Mouse (Mus musculus): ENCODE data around the gene Camta1. TPM values are rescaled to one million over a fixed set of nuclear protein-coding genes. Genes with fewer than 3 reads are reported as not detected.

Gene Camta1
- polyA plus RNA-seq, 1 experiment: 26.3 TPM

DNA sequence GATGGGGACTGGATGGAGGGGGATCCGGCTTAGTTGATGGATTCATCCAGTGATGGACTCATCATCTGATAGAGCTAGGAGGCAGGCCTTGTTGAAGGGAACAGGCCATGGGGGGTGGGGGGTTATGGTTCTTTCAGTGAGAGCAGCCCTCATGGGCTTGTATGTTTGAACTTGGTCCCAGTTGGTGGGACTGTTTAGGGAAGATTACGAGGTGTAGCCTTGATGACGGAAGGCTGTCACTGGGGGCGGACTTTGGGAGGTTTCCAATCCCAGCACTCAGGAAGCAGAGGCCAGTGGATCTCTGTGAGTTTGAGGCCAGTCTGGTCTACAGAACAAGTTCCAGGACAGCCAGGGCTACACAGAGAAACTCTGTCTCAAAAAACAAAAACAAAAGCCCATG lies 132.6 kb downstream of the Camta1 start:
- H3K4me1 ChIP-seq (ENCODE audit: control insufficient read depth, insufficient read depth, low read length): no peaks in the 10 kb centered on the region
- H3K27ac ChIP-seq (ENCODE audit: insufficient read depth, low read depth, low read length): no peak overlapping the region
- no peak for TF ChIP-seq CTCF (IDR thresholded peaks at IDR 0.05; ENCODE audit: low read depth, low read length)
- no peak for TF ChIP-seq POLR2A (IDR thresholded peaks at IDR 0.05; ENCODE audit: borderline replicate concordance, low read depth, low read length)
- H3K4me3 ChIP-seq (ENCODE audit: insufficient read depth, low read length): no peak overlapping the region

DNA sequence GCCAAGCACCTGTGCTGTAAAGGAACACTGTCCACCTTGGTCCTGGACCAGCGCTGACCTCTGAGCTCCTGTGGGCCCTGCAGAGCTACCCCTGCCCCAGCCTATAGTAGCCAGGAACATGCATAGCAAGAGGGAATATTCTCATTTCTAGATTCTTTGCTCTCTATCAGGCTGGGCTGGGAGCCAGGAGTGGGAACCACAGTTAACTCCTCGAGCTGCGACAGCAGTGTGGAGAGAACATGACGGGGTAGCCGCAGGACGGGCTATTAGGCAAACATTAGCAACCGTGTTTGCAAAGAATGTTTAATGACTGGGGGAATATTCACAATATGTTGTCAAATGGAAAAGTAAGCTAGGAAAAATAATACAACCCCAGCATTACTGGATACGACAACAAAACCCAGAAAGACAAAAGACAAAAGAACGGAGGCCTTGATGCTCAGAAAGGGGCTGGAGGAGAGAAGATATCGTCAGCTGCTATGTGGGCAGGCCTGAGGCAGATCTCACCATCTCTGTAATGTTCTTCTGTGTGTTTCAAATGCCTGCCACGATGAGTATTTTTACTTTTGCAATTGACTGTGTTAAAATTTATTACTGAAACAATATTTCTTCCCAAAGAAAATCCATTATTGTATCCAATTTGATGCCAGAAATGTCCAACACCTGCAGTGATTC lies 133.1 kb downstream of the Camta1 start:
- no peak for TF ChIP-seq CTCF (IDR thresholded peaks at IDR 0.05; ENCODE audit: low read depth, low read length)
- no peak for TF ChIP-seq POLR2A (IDR thresholded peaks at IDR 0.05; ENCODE audit: borderline replicate concordance, low read depth, low read length)
- no peak overlapping the region for H3K27ac ChIP-seq (ENCODE audit: insufficient read depth, low read depth, low read length)
- no peak overlapping the region for H3K4me3 ChIP-seq (ENCODE audit: insufficient read depth, low read length)
- H3K4me1 ChIP-seq (ENCODE audit: control insufficient read depth, insufficient read depth, low read length): no peaks in the 10 kb centered on the region

DNA sequence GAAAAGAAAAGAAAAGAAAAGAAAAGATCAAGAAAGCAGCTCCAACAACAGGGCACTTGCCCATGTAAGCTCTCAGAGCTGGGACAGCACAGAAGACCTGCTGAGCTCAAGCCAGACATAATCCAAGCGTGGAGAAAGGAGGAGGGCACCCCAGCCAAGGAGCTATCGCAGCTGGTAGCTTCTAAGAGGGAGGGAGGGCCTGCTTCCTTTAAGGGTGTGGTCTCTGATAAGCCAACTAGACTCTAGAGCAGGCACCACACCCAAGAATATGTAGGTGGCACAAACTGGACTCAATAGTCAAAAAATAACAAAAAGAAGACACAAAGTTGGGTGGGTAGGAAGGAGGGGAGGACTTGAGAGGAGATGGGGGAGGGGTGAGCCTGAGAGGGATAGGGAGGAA lies 135.3 kb downstream of the Camta1 start:
- H3K27ac ChIP-seq (ENCODE audit: insufficient read depth, low read depth, low read length): no peak overlapping the region
- H3K4me1 ChIP-seq (ENCODE audit: control insufficient read depth, insufficient read depth, low read length): no peaks in the 10 kb centered on the region
- TF ChIP-seq CTCF (IDR thresholded peaks at IDR 0.05; ENCODE audit: low read depth, low read length): no peak
- no peak for TF ChIP-seq POLR2A (IDR thresholded peaks at IDR 0.05; ENCODE audit: borderline replicate concordance, low read depth, low read length)
- H3K4me3 ChIP-seq (ENCODE audit: insufficient read depth, low read length): no peak overlapping the region

DNA sequence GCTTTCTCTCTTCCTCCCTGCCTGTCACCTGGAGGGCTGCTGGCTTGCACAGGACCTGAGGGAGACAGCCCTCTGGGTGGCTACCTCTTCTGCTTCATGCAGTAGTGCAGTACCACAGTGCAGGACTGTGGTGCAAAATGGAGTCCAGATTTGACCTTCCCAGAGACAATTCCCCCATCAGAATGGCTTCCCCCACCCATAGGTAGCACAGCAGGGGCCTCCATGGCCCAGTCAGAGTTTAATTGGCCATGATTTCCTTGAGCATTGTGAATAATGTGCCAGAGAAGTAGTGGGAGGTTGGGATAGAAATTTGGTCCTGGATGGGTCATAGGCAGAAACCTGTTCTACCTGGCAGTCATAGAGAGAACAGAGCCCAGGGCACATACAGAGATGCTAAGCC lies 136.8 kb downstream of the Camta1 start:
- no peak overlapping the region for H3K4me3 ChIP-seq (ENCODE audit: insufficient read depth, low read length)
- no peaks in the 10 kb centered on the region for H3K4me1 ChIP-seq (ENCODE audit: control insufficient read depth, insufficient read depth, low read length)
- no peak overlapping the region for H3K27ac ChIP-seq (ENCODE audit: insufficient read depth, low read depth, low read length)
- no peak for TF ChIP-seq CTCF (IDR thresholded peaks at IDR 0.05; ENCODE audit: low read depth, low read length)
- TF ChIP-seq POLR2A (IDR thresholded peaks at IDR 0.05; ENCODE audit: borderline replicate concordance, low read depth, low read length): no peak

DNA sequence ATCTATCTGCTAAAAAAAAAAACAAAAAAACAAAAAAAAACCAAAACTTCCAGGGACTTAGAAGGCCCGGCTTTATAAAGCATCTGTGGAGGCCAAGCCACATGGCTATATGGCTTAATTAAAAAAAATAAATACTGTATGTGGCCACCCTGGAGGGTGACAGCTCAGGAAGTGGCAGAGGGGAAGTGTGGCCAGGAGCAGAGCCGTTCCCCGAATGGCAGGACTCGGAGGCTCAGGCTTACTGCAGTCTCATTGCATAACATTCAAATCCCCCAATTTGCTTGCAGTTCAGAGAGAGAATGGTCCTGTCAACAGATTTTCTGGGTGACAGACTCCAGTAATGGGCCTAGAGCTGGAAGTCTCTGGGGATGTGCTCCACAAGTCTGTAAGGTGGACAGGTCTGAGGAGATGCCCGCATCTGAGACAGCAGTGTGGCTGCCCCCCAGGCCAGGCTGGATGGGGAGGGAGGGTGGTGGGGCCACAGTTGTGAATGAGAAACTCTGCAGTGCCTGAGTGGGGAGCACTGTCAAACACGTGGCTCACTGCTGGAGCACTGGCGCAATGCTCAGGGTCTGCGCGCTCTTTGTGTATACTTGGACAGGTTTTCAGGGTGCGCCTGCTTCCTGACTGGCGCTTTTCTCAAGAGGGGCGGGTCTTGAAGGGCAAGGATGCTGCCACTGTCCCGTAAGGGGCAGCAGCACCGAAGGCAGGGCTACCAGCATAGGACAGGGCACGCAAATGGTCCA lies 140.8 kb downstream of the Camta1 start:
- Histone ChIP-seq H3K27ac (ENCODE audit: insufficient read depth, low read depth, low read length) (no peak overlapping the region), H3K4me1 (ENCODE audit: control insufficient read depth, insufficient read depth, low read length) (no peaks in the 10 kb centered on the region), H3K4me3 (ENCODE audit: insufficient read depth, low read length) (no peak overlapping the region)
- TF ChIP-seq CTCF (IDR thresholded peaks at IDR 0.05; ENCODE audit: low read depth, low read length): no peak
- no peak for TF ChIP-seq POLR2A (IDR thresholded peaks at IDR 0.05; ENCODE audit: borderline replicate concordance, low read depth, low read length)

DNA sequence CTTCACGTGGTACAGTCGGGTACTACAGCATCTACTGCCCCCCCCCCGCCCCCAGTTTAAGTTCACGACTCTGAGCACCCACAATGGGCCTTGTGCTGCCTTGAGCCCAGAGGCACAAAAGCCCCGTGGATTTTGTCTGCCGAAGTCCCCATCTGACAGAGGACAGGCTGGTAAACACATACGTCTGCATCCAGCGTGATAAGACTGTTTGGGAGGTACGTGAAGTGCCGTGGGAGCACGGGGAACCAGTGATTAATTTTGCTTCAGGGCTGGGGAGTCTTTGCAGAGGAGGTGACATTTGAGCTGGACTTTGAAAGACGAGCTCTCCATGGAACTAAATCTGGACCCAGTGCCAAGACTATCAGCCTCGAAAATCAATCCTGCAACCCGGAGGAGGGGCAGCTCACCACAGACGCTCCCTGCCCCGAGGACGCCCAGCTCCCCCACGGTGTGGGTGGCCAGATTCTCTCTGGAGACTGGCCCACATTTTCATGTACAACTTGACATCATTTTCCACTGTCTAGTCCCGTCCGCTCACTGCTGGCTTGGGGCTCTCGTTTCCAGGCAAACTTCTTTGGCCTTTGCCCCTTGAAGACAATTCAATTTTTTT lies 142.7 kb downstream of the Camta1 start:
- Histone ChIP-seq H3K4me1 (ENCODE audit: control insufficient read depth, insufficient read depth, low read length) (no peaks in the 10 kb centered on the region), H3K27ac (ENCODE audit: insufficient read depth, low read depth, low read length) (no peak overlapping the region), H3K4me3 (ENCODE audit: insufficient read depth, low read length) (no peak overlapping the region)
- TF ChIP-seq POLR2A (IDR thresholded peaks at IDR 0.05; ENCODE audit: borderline replicate concordance, low read depth, low read length) (no peak), CTCF (IDR thresholded peaks at IDR 0.05; ENCODE audit: low read depth, low read length) (no peak)

DNA sequence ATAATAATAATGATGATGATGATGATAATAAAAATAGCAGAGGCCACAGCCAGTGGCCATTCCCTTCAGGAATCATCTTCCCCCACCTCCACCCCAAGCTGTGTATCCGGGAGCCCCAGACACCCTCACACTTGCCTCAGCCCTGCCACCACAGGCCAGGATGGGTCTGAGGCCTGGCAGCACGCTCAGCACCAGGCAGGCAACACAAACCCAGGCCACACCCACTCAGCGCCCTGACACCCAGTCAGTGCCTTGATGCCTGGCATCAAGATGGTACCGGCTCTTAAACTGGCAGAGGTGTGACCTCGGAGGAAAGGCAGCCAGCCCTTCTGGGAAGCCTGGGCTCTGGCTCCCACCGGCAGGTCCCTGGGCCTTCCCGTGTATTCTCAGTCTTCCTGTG lies 143.8 kb downstream of the Camta1 start:
- Histone ChIP-seq H3K4me1 (ENCODE audit: control insufficient read depth, insufficient read depth, low read length) (no peaks in the 10 kb centered on the region), H3K27ac (ENCODE audit: insufficient read depth, low read depth, low read length) (no peak overlapping the region), H3K4me3 (ENCODE audit: insufficient read depth, low read length) (no peak overlapping the region)
- TF ChIP-seq POLR2A (IDR thresholded peaks at IDR 0.05; ENCODE audit: borderline replicate concordance, low read depth, low read length) (no peak), CTCF (IDR thresholded peaks at IDR 0.05; ENCODE audit: low read depth, low read length) (no peak)

DNA sequence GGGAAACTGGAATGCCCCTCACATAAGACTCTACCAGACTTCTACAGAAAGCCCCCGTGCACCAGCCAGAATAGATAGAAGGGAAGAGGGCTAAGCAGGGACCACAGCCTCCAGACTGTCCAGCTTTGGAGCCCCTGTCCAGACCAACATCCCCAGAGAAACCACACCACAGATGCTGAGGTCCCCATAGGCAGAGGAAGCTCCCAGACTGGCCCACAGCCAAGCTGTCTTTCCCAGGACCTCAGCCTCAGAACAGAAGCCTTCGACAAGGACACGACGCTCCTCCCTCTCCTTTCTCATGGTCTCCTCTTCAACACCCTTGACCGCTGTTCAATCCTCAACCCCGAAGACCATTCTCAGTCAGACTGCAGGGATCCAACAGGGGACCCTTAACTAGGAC lies 148.0 kb downstream of the Camta1 start:
- H3K4me1 ChIP-seq (ENCODE audit: control insufficient read depth, insufficient read depth, low read length): no peaks in the 10 kb centered on the region
- TF ChIP-seq CTCF (IDR thresholded peaks at IDR 0.05; ENCODE audit: low read depth, low read length) (no peak), POLR2A (IDR thresholded peaks at IDR 0.05; ENCODE audit: borderline replicate concordance, low read depth, low read length) (no peak)
- no peak overlapping the region for H3K4me3 ChIP-seq (ENCODE audit: insufficient read depth, low read length)
- H3K27ac ChIP-seq (ENCODE audit: insufficient read depth, low read depth, low read length): no peak overlapping the region

DNA sequence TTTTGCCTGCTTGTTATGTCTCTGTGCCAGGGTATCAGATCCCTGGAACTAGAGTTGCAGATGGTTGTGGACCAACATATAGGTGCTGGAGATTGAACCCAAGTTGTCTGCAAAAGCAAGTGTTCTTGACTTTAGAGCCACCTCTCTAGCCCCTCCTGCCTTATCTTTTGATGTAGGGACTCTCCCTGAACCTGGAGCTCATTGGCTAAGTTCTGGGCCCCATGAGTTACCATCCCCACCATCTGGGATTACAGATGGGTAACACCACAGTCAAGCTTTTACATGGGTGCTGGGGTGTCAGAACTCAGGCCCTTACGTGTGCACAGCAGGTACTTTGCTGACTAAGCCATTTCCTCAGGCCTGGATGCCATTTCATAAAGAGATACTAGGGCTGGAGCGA lies 150.3 kb downstream of the Camta1 start:
- no peak overlapping the region for H3K4me3 ChIP-seq (ENCODE audit: insufficient read depth, low read length)
- no peaks in the 10 kb centered on the region for H3K4me1 ChIP-seq (ENCODE audit: control insufficient read depth, insufficient read depth, low read length)
- no peak overlapping the region for H3K27ac ChIP-seq (ENCODE audit: insufficient read depth, low read depth, low read length)
- TF ChIP-seq CTCF (IDR thresholded peaks at IDR 0.05; ENCODE audit: low read depth, low read length) (no peak), POLR2A (IDR thresholded peaks at IDR 0.05; ENCODE audit: borderline replicate concordance, low read depth, low read length) (no peak)

DNA sequence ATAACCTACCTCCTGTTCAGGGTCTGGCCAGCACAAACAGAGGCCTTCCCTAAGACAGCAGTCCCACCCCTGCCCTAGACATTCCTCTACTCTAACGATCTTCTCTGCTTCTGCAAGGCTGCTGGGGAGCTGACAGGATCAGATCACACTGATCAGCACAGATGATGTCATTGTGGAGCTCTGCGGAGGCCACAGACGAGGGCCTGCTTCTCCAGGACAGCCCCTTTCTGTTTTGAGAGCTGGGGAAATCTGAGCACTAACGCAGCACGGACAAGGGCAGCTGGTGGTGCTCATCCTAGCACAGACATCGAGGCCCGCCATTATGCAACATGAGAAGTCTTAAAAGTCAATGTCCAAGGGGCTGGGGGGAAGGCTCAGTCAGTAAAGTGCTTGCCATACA lies 151.2 kb downstream of the Camta1 start:
- Histone ChIP-seq H3K27ac (ENCODE audit: insufficient read depth, low read depth, low read length) (no peak overlapping the region), H3K4me1 (ENCODE audit: control insufficient read depth, insufficient read depth, low read length) (no peaks in the 10 kb centered on the region), H3K4me3 (ENCODE audit: insufficient read depth, low read length) (no peak overlapping the region)
- no peak for TF ChIP-seq CTCF (IDR thresholded peaks at IDR 0.05; ENCODE audit: low read depth, low read length)
- no peak for TF ChIP-seq POLR2A (IDR thresholded peaks at IDR 0.05; ENCODE audit: borderline replicate concordance, low read depth, low read length)

Data from bone marrow macrophage, adult 2 months (primary cell).